Mouse (Mus musculus): ENCODE measurements around the gene Rbms2.
"Not testable (repeated sequence)": the region's sequence is repeated elsewhere in the genome, so short reads cannot be mapped to it uniquely, and the experiment has no call there.

Gene Rbms2

GRCm38 (mm10) chr10:128179989-128180388, at the start of gene Rbms2:
Rbms2 (minus strand) TSS chr10:128180297.
- DNase-seq (ENCODE audit: low spot score in 2 of 2): no peak

- DNase-seq (ENCODE audit: low spot score in 2 of 2): no peak
Measured at GRCm38 (mm10) chr10:128228009-128228408, 47.9 kb upstream of the Rbms2 start.

GRCm38 (mm10) chr10:128227592-128227991, 47.5 kb upstream of the Rbms2 start:
- no peak for DNase-seq (ENCODE audit: low spot score in 2 of 2)

GRCm38 (mm10) chr10:128225538-128225937, 45.4 kb upstream of the Rbms2 start, which contains the start of gene Mip:
Mip (plus strand) TSS chr10:128225838.
- DNase-seq (ENCODE audit: low spot score in 2 of 2): no peak

- DNase-seq (ENCODE audit: low spot score in 2 of 2): no peak
Measured at GRCm38 (mm10) chr10:128225064-128225463, 45.0 kb upstream of the Rbms2 start.

GRCm38 (mm10) chr10:128221533-128222286, 41.6 kb upstream of the Rbms2 start:
- DNase-seq (ENCODE audit: low spot score in 2 of 2): no peak

- no peak for DNase-seq (ENCODE audit: low spot score in 2 of 2)
Measured at GRCm38 (mm10) chr10:128218387-128219117, 38.5 kb upstream of the Rbms2 start.

- DNase-seq (ENCODE audit: low spot score in 2 of 2): no peak
Measured at GRCm38 (mm10) chr10:128214981-128215380, 34.9 kb upstream of the Rbms2 start.

GRCm38 (mm10) chr10:128214112-128214511, 34.0 kb upstream of the Rbms2 start:
- DNase-seq (ENCODE audit: low spot score in 2 of 2): not testable (repeated sequence)

- DNase-seq (ENCODE audit: low spot score in 2 of 2): peak; percentile 64 to 75
Measured at GRCm38 (mm10) chr10:128212871-128213323, 32.8 kb upstream of the Rbms2 start.

- no peak for DNase-seq (ENCODE audit: low spot score in 2 of 2)
Measured at GRCm38 (mm10) chr10:128212148-128212547, 32.1 kb upstream of the Rbms2 start.

- DNase-seq (ENCODE audit: low spot score in 2 of 2): peak; percentile 79 to 86
Measured at GRCm38 (mm10) chr10:128211390-128212108, 31.5 kb upstream of the Rbms2 start, which contains the start of gene Spryd4. Spryd4 (minus strand) TSS chr10:128211807.

GRCm38 (mm10) chr10:128210954-128211353, 30.9 kb upstream of the Rbms2 start:
- no peak for DNase-seq (ENCODE audit: low spot score in 2 of 2)

- no peak for DNase-seq (ENCODE audit: low spot score in 2 of 2)
Measured at GRCm38 (mm10) chr10:128210131-128210530, 30.0 kb upstream of the Rbms2 start.

GRCm38 (mm10) chr10:128209311-128210009, 29.4 kb upstream of the Rbms2 start:
- DNase-seq (ENCODE audit: low spot score in 2 of 2): no peak

GRCm38 (mm10) chr10:128208326-128208725, 28.2 kb upstream of the Rbms2 start:
- DNase-seq (ENCODE audit: low spot score in 2 of 2): no peak

- no peak for DNase-seq (ENCODE audit: low spot score in 2 of 2)
Measured at GRCm38 (mm10) chr10:128204941-128205340, 24.8 kb upstream of the Rbms2 start.

GRCm38 (mm10) chr10:128201856-128202255, 21.8 kb upstream of the Rbms2 start:
- DNase-seq (ENCODE audit: low spot score in 2 of 2): no peak

GRCm38 (mm10) chr10:128194551-128195461, 14.7 kb upstream of the Rbms2 start:
- DNase-seq (ENCODE audit: low spot score in 2 of 2): peak in 1 of 2 experiments; percentile 46

- peak; percentile 90 to 95 for DNase-seq (ENCODE audit: low spot score in 2 of 2)
Measured at GRCm38 (mm10) chr10:128194024-128194550, 14.0 kb upstream of the Rbms2 start, which contains the start of gene Gls2. Gls2 (plus strand) TSS chr10:128194457.

All from thymus, postnatal 10 days (tissue).